Mouse (Mus musculus) layer of hippocampus, adult 8-10 months (tissue): ENCODE data around the gene Tsc22d2. TPM values are rescaled to one million over a fixed set of nuclear protein-coding genes. Genes with fewer than 3 reads are reported as not detected.
"Not testable (repeated sequence)": the region's sequence is repeated elsewhere in the genome, so short reads cannot be mapped to it uniquely, and the experiment has no call there.

Source experiments
- DNase-seq, 2 experiments: peaks; one replicate each; pipeline ENCODE4 v3.0.0; 2022; ENCODE audit warnings: low spot score in 2 of 2
- total RNA-seq, 4 experiments: library from RNA; stranded (reverse); gene quantifications; 2 replicates each; pipeline ENCODE4 v1.2.4; 2022

The Tsc22d2 gene
- total RNA-seq, 4 experiments from 2014 or later, result 38.3 to 39.8 (median 39.0) TPM

- no peak for DNase-seq
Observed at GRCm38 (mm10) chr3:58428861-58429260, 14.3 kb downstream of the Tsc22d2 start.

DNA sequence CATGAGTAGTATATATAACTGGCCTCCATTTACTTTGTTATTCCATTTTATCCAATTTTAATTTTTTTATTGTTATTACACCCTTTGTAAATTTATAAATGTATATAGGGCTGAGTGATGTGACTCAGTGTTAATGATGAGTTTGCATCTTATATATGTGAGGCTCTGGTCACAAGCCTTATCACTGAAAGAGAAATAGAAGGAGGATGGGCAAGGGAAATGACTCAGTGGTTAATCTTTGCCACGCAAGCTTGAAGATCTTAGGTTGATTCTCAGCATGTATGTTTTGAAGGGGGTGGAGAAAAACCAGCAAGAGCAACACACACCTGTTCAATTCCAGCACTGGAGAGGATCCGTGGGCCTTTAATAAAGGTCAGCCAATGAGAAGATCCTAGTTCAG is 19.9 kb downstream of the Tsc22d2 start:
- no peak for DNase-seq

DNA sequence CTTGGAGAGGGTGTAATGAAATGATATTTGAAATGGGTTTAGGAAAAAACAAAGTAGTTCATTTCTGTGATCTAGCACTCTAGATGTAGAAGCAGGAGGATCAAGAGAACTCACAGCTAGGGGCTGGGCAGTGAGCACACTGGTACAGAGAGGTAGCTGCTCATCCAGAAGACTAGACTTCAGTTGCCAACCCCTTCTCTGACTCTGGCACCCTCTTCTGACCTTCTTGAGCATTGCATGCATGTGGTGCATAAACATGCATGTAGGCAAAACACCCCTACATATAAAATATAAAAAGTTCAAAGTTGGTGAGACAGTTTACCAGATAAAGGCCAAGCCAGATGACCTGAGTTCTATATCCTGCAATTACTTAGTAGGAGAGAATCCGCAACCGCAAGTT is 33.7 kb downstream of the Tsc22d2 start:
- DNase-seq, result no peak

GRCm38 (mm10) chr3:58449487-58449886 is 35.0 kb downstream of the Tsc22d2 start:
- no peak for DNase-seq

GRCm38 (mm10) chr3:58454414-58455205 is 40.1 kb downstream of the Tsc22d2 start:
- DNase-seq, result no peak

DNA sequence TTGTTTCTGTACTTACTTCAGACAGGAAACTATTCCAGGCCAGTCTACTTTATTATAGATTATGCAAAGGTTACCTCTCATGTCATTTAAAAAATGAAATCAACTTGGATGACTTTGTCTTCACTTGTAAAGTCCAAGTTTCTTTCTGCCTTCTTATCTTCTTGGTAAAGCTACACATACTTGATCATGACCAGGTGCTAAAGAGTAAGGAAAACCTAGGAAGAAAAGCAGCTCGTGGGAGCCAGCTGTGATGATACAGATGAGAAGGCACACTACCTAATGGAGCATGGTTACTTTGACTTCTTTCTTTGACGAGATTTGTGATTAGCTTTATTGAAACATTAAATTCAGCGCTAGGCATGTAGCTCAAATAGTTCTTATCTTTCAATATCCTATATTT is 40.7 kb downstream of the Tsc22d2 start:
- DNase-seq, result no peak

DNA sequence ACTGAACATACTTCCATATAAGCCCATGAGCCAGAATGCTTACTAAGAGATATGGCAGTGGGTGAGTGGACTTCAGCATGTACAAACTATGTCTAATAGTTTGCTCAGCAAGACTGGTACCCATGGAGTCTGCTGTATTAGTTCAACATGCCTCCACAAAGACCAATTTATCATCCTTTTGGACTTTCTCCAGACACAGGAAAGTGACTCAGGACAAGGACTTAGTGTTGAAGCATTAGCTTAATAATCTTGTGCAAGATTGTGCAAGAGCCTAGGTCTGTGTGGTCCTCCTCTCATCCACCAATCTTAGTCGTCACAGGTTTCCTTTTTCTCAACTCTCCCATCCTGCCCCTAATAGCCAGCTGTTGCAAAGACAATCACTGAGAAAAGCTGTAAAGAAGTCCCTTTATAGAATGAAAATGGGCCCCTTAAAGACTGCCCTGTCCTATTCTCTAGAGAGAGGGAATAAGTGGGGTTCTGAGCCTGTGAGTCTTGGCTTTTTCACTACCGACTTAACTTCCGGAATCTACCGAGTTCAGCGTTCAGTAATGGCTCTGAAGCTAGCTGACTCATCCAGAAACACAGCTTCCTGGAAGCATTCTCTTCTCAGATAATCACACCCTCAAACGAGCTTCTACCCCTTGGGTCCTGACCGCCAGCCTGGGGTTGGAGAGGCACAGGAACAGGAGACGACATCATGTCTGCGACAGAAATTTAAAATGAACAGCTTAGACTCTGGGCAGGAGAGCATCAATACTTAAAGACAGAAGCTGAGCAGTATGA is 55.3 kb downstream of the Tsc22d2 start:
- no peak for DNase-seq

GRCm38 (mm10) chr3:58475298-58475697 is 60.8 kb downstream of the Tsc22d2 start:
- not testable (repeated sequence) for DNase-seq

GRCm38 (mm10) chr3:58478755-58479455 is 64.4 kb downstream of the Tsc22d2 start:
- no peak for DNase-seq

DNA sequence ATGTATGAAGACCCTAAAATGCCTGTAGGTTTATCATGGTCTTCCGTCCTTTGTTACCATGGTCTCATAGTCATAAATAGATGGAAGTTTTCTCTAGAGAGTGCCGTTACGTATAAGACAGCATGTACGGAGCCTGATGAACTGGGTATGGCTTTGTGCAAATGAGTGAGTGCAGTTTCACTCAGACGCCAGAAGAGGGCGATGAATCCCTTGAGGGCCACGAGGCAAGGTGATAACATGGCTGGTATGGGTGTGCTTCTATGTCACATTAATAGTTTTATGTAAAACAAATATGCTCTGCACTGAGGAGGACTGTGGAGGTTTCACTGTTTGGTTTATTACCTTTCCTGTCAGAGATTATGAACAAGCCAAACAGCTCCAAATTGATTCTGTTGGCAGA is 71.4 kb downstream of the Tsc22d2 start:
- DNase-seq, result no peak

GRCm38 (mm10) chr3:58487121-58487520 is 72.6 kb downstream of the Tsc22d2 start:
- no peak for DNase-seq

DNA sequence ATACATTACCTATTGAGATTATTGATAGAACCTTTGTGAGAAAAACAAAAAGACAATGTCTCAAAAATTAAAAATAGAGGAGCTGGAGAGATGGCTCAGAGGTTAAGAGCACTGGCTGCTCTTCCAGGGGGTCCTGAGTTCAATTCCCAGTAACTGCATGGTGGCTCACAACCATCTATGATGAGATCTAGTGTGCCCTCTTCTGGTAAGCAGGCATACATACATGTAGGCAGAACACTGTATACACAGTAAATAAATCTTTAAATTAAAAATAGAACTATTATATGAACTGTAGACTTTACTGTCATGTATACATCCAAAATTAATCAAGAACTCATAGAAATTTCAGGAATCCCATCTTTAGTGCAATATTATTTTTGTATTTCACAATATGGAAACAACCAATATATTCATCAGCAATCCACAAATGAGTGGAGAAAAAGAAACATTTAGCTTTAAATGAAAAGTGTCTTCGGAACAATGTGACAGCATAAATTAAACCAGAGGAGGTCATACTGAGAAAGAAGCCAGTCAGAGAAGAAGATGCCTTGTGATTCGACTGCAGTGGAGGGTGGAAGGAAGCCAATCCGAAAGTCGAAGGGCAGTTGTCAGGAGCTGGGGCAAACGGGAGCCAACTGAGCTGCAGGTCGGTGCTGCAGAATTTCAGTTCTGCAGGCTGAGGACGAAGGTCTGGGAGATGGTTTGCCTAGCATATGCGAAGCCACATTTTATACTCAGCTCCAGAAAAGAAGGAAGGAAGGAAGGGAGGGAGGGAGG is 73.7 kb downstream of the Tsc22d2 start:
- no peak for DNase-seq

DNA sequence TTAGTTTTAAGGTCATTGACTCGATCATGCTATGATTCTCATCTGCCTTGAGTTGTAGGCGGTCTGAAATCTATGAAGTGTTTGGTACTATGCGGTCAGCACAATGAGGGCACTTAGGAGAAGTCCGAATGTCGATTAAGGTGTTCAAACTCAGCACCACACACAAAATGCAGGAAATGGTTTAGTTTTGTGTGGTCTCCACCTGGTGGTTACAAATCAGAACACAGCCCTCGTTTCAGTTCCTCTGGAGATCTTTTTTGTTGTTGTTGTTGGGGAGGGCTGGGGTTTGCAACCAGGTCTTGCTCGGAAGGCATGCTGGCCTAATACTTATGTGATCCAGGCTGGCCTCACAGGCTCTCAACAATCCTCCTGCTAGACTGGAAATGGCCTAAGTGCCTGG is 76.3 kb downstream of the Tsc22d2 start:
- peak in 1 of 2 experiments; percentile 17 for DNase-seq

DNA sequence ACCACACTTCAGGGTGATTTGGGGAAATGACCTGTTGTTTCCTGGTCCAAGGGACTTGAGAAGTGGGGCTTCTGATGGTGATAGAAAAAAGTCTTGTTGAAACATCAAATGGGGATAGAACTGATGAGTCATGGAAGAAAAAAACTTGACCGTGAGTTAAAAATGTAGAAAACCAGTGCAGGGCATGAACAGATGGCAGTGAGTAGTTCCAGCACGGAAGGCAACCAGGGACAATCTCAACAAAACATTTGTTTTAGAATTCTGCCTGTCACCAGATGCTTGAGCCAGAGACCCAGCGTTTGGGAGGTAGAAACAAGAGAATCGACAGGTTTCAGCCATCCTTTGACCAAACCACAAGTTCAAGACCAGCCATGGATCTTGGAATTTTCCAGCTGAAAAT is 79.1 kb downstream of the Tsc22d2 start:
- peak; percentile 19 to 49 for DNase-seq

DNA sequence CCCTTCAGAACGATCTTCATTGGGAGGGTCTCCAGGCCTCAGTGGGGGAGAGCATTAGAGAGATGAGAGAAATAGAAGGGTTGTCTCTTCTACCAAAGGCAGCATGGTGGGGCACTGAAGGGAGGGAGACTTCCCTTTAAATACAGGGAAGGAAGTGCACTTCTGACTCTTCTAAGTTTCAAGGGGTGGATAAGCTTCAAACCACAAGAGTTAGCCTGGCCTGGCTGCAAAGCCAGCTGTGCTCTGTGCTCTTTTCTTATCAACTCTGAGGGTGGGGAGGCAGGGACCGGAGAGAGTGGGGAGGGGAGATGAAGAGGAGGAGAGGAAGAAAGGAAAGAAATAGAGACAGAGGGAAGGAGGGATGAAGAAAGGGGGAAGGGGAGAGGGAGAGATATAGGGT is 87.4 kb downstream of the Tsc22d2 start:
- DNase-seq, result no peak

DNA sequence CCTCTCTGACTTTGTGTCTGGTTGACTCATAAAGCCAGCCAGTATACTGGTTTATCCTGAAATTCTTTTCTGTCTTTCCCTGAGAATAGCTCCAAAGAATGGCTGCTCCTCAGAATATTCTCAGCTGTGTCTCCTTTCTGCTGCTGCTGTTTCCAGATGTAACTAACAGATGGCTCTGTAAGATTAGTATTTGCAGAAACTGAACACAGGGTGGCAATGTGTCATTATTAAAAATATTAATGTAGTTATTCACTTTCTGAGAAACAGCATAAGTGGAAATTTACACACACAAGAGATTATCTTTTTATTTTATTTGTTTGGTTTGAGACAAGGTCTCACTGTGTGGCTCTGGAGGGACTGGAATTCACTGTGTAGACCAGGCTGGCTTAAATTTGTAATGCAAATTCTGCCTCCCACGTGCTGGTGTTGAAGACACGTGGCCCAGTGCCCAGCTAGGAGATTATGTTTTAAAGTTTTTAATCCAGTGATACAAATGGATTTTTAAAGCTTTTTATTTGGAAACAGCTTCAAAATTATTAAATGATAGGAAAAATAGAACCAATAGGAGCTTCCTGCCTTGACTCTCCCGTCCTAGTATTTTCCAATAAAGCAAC is 89.3 kb downstream of the Tsc22d2 start:
- no peak for DNase-seq

- no peak for DNase-seq
Observed at GRCm38 (mm10) chr3:58504676-58505075, 90.2 kb downstream of the Tsc22d2 start.

DNA sequence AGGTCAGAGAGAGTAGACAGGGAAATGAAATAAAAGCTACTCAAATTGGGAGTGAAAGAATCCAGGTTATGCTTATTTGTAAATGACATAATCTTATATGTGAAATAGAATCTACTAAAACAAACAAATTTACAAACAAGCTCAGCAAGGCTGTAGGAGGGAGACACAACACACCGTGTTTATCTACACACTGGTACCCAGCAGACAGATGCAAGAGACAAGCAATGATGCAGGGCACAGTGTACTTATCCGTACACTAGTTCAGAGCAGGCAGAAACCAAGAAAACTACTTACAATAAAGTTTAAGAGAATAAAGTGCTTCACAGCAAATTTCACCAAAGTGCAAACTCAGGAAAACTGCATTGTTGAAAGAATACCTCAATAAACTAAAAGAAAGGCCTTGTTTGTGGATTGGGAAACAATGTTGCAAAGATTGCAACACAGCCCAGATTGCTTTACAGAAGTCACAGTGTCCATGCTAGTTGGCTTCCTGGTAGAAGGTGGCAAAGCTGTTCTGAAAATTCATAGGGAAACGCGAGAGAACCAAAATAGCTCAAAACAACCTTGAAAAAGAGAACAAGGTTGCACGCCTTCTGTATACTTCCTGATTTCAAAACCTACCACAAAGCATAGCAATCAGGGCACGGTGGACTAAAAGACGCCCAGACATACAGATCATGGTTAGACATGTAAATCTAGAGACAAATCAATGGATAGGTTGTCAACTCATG is 93.7 kb downstream of the Tsc22d2 start:
- DNase-seq, result no peak

- no peak for DNase-seq
Observed at GRCm38 (mm10) chr3:58511581-58511980, 97.1 kb downstream of the Tsc22d2 start.

GRCm38 (mm10) chr3:58512740-58513139 is 98.2 kb downstream of the Tsc22d2 start:
- no peak for DNase-seq
